Mouse (Mus musculus) MEL (cell line): ENCODE results near the gene Met. TPM values are rescaled to one million over a fixed set of nuclear protein-coding genes. Genes with fewer than 3 reads are reported as not detected.

ENCODE experiments used
- DNase-seq: peaks from one replicate; pipeline ENCODE4 v3.0.0; 2011; ENCODE audit warnings: low read depth, low spot score
- H3K27ac ChIP-seq: 2 replicates; pipeline ENCODE4 v1.5.1; 2012; ENCODE audit warnings: low read depth, mild to moderate bottlenecking, control low read depth, low read length, moderate library complexity; ENCODE audit not compliant: control insufficient read depth
- H3K27me3 ChIP-seq, 2 experiments: fragments of 150-350 bp in 1 of 2; sonication (generic) in 1 of 2; 2 replicates each; pipeline ENCODE4 v1.6.1; 2012; ENCODE audit warnings: low read length in 2 of 2, mild to moderate bottlenecking in 2 of 2, improper control_type of control experiment in 1 of 2, moderate library complexity in 1 of 2; ENCODE audit not compliant: insufficient read depth in 2 of 2, control insufficient read depth in 1 of 2
- H3K36me3 ChIP-seq, 2 experiments: 2 replicates each; pipeline ENCODE4 v1.6.1; 2012 to 2014; ENCODE audit warnings: low read length in 2 of 2, improper control_type of control experiment in 1 of 2, inconsistent platforms in 1 of 2, mild to moderate bottlenecking in 1 of 2; ENCODE audit not compliant: insufficient read depth in 2 of 2, control insufficient read depth in 1 of 2
- H3K4me1 ChIP-seq, 2 experiments: fragments of 150-350 bp in 1 of 2; sonication (generic) in 1 of 2; 2 replicates each; pipeline ENCODE4 v1.6.1; 2012; ENCODE audit warnings: low read length in 2 of 2, improper control_type of control experiment in 1 of 2, mild to moderate bottlenecking in 1 of 2; ENCODE audit not compliant: insufficient read depth in 2 of 2, control insufficient read depth in 1 of 2
- H3K4me3 ChIP-seq, 2 experiments: fragments of 150-350 bp in 1 of 2; sonication (generic) in 1 of 2; 2 replicates each; pipeline ENCODE4 v1.5.1; 2012; ENCODE audit warnings: low read depth in 2 of 2, low read length in 2 of 2, mild to moderate bottlenecking in 2 of 2, moderate library complexity in 2 of 2, control low read depth in 1 of 2, improper control_type of control experiment in 1 of 2; ENCODE audit not compliant: control insufficient read depth in 1 of 2, insufficient read depth in 1 of 2
- H3K79me2 ChIP-seq: 2 replicates; pipeline ENCODE4 v1.6.1; 2012; ENCODE audit warnings: mild to moderate bottlenecking, low read length, moderate library complexity; ENCODE audit not compliant: control insufficient read depth, poor library complexity, insufficient read depth
- H3K9ac ChIP-seq: 2 replicates; pipeline ENCODE4 v1.6.1; 2012; ENCODE audit warnings: low read depth, mild to moderate bottlenecking, control low read depth, low read length, moderate library complexity; ENCODE audit not compliant: control insufficient read depth, poor library complexity, severe bottlenecking
- H3K9me3 ChIP-seq: fragments of 150-350 bp; sonication (generic); replicated peaks from 2 replicates; pipeline ENCODE4 v1.6.1; 2012; ENCODE audit warnings: mild to moderate bottlenecking, low read length, improper control_type of control experiment, moderate library complexity; ENCODE audit not compliant: insufficient read depth
- CHD2 ChIP-seq: IDR thresholded peaks from 2 replicates; pipeline ENCODE4 v1.6.1; 2011; ENCODE audit warnings: low read length, improper control_type of control experiment
- ELF1 ChIP-seq: IDR thresholded peaks from 2 replicates; pipeline ENCODE4 v1.6.1; 2014; ENCODE audit warnings: low read depth, mild to moderate bottlenecking, inconsistent platforms, low read length, improper control_type of control experiment, moderate library complexity
- ETS1 ChIP-seq: IDR thresholded peaks from 2 replicates; pipeline ENCODE4 v1.6.1; 2012; ENCODE audit warnings: low read depth, mild to moderate bottlenecking, inconsistent platforms, low read length, improper control_type of control experiment, moderate library complexity
- GATA1 ChIP-seq: IDR thresholded peaks from 2 replicates; pipeline ENCODE4 v1.6.1; 2011; ENCODE audit warnings: low read depth, low read length, improper control_type of control experiment
- HCFC1 ChIP-seq: IDR thresholded peaks from 2 replicates; pipeline ENCODE4 v1.6.1; 2012; ENCODE audit warnings: low read depth, mild to moderate bottlenecking, inconsistent platforms, low read length, improper control_type of control experiment, moderate library complexity
- JUND ChIP-seq: IDR thresholded peaks from 2 replicates; pipeline ENCODE4 v1.6.1; 2011; ENCODE audit warnings: low read depth, mild to moderate bottlenecking, improper control_type of control experiment, low read length
- MAFK ChIP-seq: IDR thresholded peaks from 2 replicates; pipeline ENCODE4 v1.6.1; 2011; ENCODE audit warnings: low read depth, mild to moderate bottlenecking, low read length, improper control_type of control experiment, borderline replicate concordance
- MAZ ChIP-seq: IDR thresholded peaks from 2 replicates; pipeline ENCODE4 v1.6.1; 2012; ENCODE audit warnings: low read depth, mild to moderate bottlenecking, inconsistent platforms, low read length, improper control_type of control experiment
- MYC ChIP-seq: IDR thresholded peaks from 2 replicates; pipeline ENCODE4 v1.6.1; 2011; ENCODE audit warnings: low read depth, mild to moderate bottlenecking, low read length, improper control_type of control experiment, moderate library complexity
- NELFE ChIP-seq: IDR thresholded peaks from 2 replicates; pipeline ENCODE4 v1.6.1; 2011; ENCODE audit warnings: low read depth, low read length, improper control_type of control experiment
- NRF1 ChIP-seq: IDR thresholded peaks from 2 replicates; pipeline ENCODE4 v1.6.1; 2014; ENCODE audit warnings: low read depth, mild to moderate bottlenecking, inconsistent platforms, low read length, improper control_type of control experiment, moderate library complexity; ENCODE audit not compliant: poor library complexity, insufficient read depth, severe bottlenecking
- POLR2AphosphoS5 ChIP-seq: IDR thresholded peaks from 2 replicates; pipeline ENCODE4 v1.6.1; 2012; ENCODE audit warnings: low read depth, borderline replicate concordance, mild to moderate bottlenecking, inconsistent platforms, low read length, moderate library complexity, mixed read lengths
- RCOR1 ChIP-seq: IDR thresholded peaks from 2 replicates; pipeline ENCODE4 v1.6.1; 2012; ENCODE audit warnings: low read depth, mild to moderate bottlenecking, inconsistent platforms, low read length, improper control_type of control experiment
- TAL1 ChIP-seq: IDR thresholded peaks from 2 replicates; pipeline ENCODE4 v1.6.1; 2012; ENCODE audit warnings: mild to moderate bottlenecking, inconsistent platforms, low read length, moderate library complexity, mixed read lengths
- USF1 ChIP-seq: IDR thresholded peaks from 2 replicates; pipeline ENCODE4 v1.6.1; 2014; ENCODE audit warnings: low read depth, mild to moderate bottlenecking, inconsistent platforms, low read length, improper control_type of control experiment, moderate library complexity
- ZC3H11A ChIP-seq: IDR thresholded peaks from 2 replicates; pipeline ENCODE4 v1.6.1; 2012; ENCODE audit warnings: low read depth, mild to moderate bottlenecking, inconsistent platforms, low read length, improper control_type of control experiment
- polyA plus RNA-seq, 2 experiments: library from polyadenylated mRNA; stranded (reverse) in 1 of 2; unstranded in 1 of 2; fragments of >175 nt in 1 of 2; fragments of >200 nt in 1 of 2; gene quantifications; 2 replicates each; pipeline versions ENCODE4 v1.2.1 to v1.2.4; 2012; ENCODE audit warnings: low replicate concordance in 2 of 2, low read depth in 1 of 2; ENCODE audit not compliant: insufficient read length in 2 of 2, insufficient read depth in 1 of 2, missing spikeins in 1 of 2
- total RNA-seq: library from RNA; depleted of rRNA; stranded (reverse); fragments of 300-350 nt; gene quantifications from 2 replicates; pipeline ENCODE4 v1.2.3, GENCODE M21; 2012

Met gene
- total and polyA plus RNA-seq, 3 experiments: not detected

DNA sequence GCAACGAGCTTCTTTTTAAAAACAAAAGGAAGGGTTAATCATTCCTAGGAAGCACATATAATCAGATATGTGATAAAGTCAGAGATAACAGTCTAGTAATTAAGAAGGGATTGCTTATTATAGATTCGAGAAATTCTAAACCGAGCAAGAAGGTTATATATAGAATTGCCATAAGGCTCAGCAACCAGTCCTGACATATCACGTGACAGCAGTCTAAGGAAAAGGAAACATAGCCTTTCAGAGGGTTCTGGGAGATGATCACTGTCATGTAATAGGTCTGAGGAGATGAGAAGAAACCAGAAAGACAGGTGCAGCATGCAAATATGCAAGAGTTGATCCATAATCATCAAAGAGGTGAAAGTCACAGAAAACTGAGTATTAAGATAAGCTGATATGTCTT lies 59.3 kb downstream of the Met start:
- no peak for TF ChIP-seq CHD2
- TF ChIP-seq ELF1: no peak
- TF ChIP-seq GATA1: no peak
- TF ChIP-seq JUND: no peak
- TF ChIP-seq RCOR1: no peak
- no peak for TF ChIP-seq HCFC1
- no peak for TF ChIP-seq ZC3H11A
- no peak for TF ChIP-seq MAZ
- TF ChIP-seq MYC: no peak
- TF ChIP-seq NRF1: no peak
- TF ChIP-seq POLR2AphosphoS5: no peak
- Histone ChIP-seq H3K4me3 (no peak overlapping the region), H3K9ac (no peak overlapping the region), H3K36me3 (no peaks in the 10 kb centered on the region), H3K27me3 (no peaks in the 10 kb centered on the region; a peak in 2 of 4 replicates), H3K9me3 (no peaks in the 10 kb centered on the region), H3K79me2 (no peaks in the 10 kb centered on the region), H3K27ac (no peak overlapping the region), H3K4me1 (no peaks in the 10 kb centered on the region)
- no peak for DNase-seq

- H3K27ac ChIP-seq: no peak overlapping the region
- no peak overlapping the region for H3K9ac ChIP-seq
- H3K36me3 ChIP-seq: no peaks in the 10 kb centered on the region
- peaks cover 0 to 4% of the 10 kb centered on the region in 2 experiments; a peak in 3 of 4 replicates for H3K27me3 ChIP-seq
- no peak overlapping the region for H3K4me3 ChIP-seq
- H3K9me3 ChIP-seq: no peaks in the 10 kb centered on the region
- TF ChIP-seq USF1 (no peak), TAL1 (no peak), MAFK (no peak), NELFE (no peak), ETS1 (no peak)
- H3K79me2 ChIP-seq: no peaks in the 10 kb centered on the region
- no peaks in the 10 kb centered on the region for H3K4me1 ChIP-seq
- DNase-seq: no peak
These were observed 66.1 kb downstream of the Met start for GRCm38 (mm10) chr6:17529490-17530269.
